Mouse (Mus musculus) testis, adult 2 months (tissue): ENCODE data around the gene Nfrkb. TPM values are rescaled to one million over a fixed set of nuclear protein-coding genes. Genes with fewer than 3 reads are reported as not detected.

Source experiments
- H3K27ac ChIP-seq: fragments of 200-500 bp; 2 replicates; pipeline ENCODE4 v1.5.1; 2012; ENCODE audit warnings: low read depth, low read length; ENCODE audit not compliant: control insufficient read depth, insufficient read depth
- H3K27me3 ChIP-seq: fragments of 200-500 bp; 2 replicates; pipeline ENCODE4 v1.6.1; 2012; ENCODE audit warnings: mild to moderate bottlenecking, low read length, moderate library complexity; ENCODE audit not compliant: control insufficient read depth, insufficient read depth
- H3K36me3 ChIP-seq: fragments of 200-500 bp; 2 replicates; pipeline ENCODE4 v1.6.1; 2012; ENCODE audit warnings: mild to moderate bottlenecking, low read length; ENCODE audit not compliant: control insufficient read depth, insufficient read depth
- H3K4me1 ChIP-seq: fragments of 200-500 bp; 2 replicates; pipeline ENCODE4 v1.6.1; 2012; ENCODE audit warnings: low read length; ENCODE audit not compliant: control insufficient read depth, insufficient read depth
- H3K4me3 ChIP-seq: fragments of 200-500 bp; 2 replicates; pipeline ENCODE4 v1.5.1; 2012; ENCODE audit warnings: low read depth, mild to moderate bottlenecking, low read length, moderate library complexity, mixed read lengths; ENCODE audit not compliant: control insufficient read depth
- CTCF ChIP-seq: fragments of 200-500 bp; IDR thresholded peaks from 2 replicates; pipeline ENCODE4 v1.5.1; 2012; ENCODE audit warnings: low read depth, mild to moderate bottlenecking, inconsistent platforms, low read length, moderate library complexity; ENCODE audit not compliant: control insufficient read depth, insufficient read depth, insufficient replicate concordance
- POLR2A ChIP-seq: fragments of 200-500 bp; IDR thresholded peaks from 2 replicates; pipeline ENCODE4 v1.6.1; 2012; ENCODE audit warnings: low read depth, mild to moderate bottlenecking, inconsistent platforms, low read length, moderate library complexity; ENCODE audit not compliant: control insufficient read depth
- polyA plus RNA-seq: library from polyadenylated mRNA; depleted of rRNA; stranded (reverse); fragments of >200 nt; gene quantifications from 2 replicates; pipeline ENCODE4 v1.2.3, GENCODE M21; 2012; rRNA removed

Nfrkb gene
- 16.7 and 18.2 TPM in 2 replicates for polyA plus RNA-seq

DNA sequence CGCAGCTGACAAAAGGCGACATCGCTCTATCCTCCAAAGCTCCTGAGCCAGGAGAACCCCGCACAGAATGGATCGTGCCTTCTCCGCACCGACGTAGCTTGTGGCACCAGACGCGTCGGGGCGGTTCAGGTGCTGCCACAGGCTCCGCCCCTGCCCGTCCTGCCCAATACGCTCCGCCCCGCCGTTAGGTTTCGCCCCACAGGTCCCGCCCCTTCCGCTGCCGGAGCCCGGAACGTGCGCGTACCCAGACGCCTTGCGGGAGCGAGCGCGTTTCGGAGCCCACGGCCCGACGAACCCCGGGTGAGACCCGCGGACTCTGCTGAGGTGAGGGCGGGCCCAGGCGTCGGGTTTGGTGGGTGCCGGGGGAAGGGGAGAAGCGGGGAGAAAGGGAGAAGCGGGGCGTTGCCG lies at the start of gene Nfrkb:
TSS of gene Nfrkb (plus strand) at position 246 of the 408 bp plus-strand sequence.
- peak within 1 kb of the TSS; percentile 79 for H3K27ac ChIP-seq
- H3K36me3 ChIP-seq, result no peaks in the 10 kb centered on the region; the same call in 1 of the 2 replicates

DNA sequence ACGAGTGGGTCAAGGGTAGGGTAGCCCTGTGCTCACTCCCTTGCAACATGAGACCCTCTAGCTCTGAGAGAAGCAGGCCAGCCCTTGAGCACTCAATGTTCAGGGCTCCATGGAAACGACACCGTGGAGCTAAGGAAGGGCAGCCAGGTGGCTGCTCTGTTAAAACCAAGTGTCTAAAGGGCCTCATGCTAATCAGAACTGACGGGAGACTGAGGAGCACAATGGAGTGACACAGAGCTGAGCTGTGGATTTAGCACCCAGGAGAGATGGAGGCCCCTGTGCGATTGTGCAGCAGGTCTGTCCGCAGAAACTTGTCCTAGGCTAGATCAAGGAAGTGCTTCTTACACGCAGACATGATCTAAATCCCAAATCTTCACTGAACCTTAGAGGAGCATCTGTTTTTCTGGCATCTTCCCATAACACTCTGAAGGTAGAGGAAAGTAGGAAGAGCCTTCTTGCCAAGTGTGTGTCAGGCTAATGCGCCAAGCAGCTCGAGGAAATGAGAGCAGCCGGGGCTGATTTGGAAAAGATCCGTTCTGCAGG lies 41.6 kb upstream of the Nfrkb start:
- Histone ChIP-seq H3K4me3 (no peak overlapping the region), H3K4me1 (no peaks in the 10 kb centered on the region), H3K27ac (no peak overlapping the region), H3K36me3 (no peaks in the 10 kb centered on the region), H3K27me3 (no peaks in the 10 kb centered on the region)
- TF ChIP-seq CTCF (no peak), POLR2A (no peak)

More for the DNA sequence above, at the start of gene Nfrkb:
- Histone ChIP-seq H3K27me3 (no peaks in the 10 kb centered on the region), H3K4me1 (peaks cover 7% of the 10 kb centered on the region), H3K4me3 (peak within 1 kb of the TSS; percentile 94)
- TF ChIP-seq POLR2A, result peak; percentile 99
- TF ChIP-seq CTCF, result no peak

DNA sequence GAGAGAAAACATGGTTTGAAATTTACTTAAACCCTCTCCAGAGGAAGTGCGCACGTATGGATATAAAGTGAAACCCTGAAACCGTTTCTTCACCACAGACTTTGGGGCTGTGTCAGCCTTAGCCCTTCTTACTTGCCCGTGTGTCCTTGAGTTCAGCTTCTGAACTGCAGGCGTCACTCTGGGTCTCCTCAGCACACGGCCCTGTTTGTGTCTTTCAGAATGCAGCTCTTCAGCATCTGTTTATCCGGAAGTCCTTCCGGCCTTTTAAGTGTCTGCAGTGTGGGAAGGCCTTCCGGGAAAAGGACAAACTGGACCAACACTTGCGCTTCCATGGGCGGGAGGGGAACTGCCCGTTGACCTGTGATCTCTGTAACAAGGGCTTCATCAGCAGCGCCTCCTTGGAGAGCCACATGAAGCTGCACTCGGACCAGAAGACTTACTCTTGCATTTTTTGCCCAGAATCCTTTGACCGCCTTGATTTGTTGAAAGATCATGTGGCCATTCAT lies 39.4 kb upstream of the Nfrkb start:
- H3K4me3 ChIP-seq, result no peak overlapping the region
- H3K27ac ChIP-seq, result no peak overlapping the region
- TF ChIP-seq CTCF (no peak), POLR2A (no peak)
- H3K27me3 ChIP-seq, result no peaks in the 10 kb centered on the region
- no peaks in the 10 kb centered on the region for H3K4me1 ChIP-seq
- H3K36me3 ChIP-seq, result no peaks in the 10 kb centered on the region

DNA sequence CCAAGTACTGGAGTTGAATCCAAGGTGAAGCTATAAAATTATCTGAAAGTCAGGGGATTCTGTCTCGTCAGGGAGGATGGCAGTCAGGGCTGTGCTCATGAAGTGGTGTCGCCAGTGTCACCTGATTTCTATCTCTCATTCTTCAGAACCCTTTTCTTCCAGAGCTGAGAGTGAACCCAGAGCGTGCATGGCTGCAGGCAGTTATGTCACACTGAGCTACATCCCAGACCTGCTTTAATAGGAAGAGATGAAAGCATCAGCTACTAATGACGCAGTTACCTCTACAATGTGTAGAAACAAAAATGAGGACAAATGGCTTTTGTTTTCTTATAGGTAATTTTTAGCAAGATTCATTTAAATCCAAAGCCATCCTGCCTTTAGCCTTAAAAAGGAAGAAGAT lies 37.5 kb upstream of the Nfrkb start:
- Histone ChIP-seq H3K36me3 (no peaks in the 10 kb centered on the region), H3K27me3 (no peaks in the 10 kb centered on the region), H3K27ac (no peak overlapping the region), H3K4me1 (no peaks in the 10 kb centered on the region), H3K4me3 (no peak overlapping the region)
- TF ChIP-seq CTCF (no peak), POLR2A (no peak)

DNA sequence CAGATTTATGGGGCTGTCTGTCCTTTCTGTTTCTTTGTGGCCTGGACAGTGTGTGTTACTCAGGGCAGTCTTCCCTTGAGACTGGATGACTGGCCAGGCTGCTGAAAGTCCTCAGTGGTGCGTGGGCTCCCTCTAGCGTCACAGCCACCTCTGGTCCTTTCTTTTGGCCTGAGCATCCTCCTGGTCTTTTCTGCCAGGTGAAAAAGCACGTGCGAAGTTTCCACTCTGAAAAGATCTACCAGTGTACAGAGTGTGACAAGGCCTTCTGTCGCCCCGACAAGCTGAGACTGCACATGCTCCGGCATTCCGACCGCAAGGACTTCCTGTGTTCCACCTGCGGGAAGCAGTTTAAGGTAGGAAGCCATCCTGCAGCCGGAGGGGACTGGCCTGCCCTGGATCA lies 37.1 kb upstream of the Nfrkb start:
- no peak overlapping the region for H3K4me3 ChIP-seq
- H3K4me1 ChIP-seq, result no peaks in the 10 kb centered on the region
- no peaks in the 10 kb centered on the region for H3K36me3 ChIP-seq
- TF ChIP-seq POLR2A (no peak), CTCF (peak; percentile 76; the same call in 1 of the 2 replicates)
- H3K27me3 ChIP-seq, result no peaks in the 10 kb centered on the region
- H3K27ac ChIP-seq, result no peak overlapping the region

DNA sequence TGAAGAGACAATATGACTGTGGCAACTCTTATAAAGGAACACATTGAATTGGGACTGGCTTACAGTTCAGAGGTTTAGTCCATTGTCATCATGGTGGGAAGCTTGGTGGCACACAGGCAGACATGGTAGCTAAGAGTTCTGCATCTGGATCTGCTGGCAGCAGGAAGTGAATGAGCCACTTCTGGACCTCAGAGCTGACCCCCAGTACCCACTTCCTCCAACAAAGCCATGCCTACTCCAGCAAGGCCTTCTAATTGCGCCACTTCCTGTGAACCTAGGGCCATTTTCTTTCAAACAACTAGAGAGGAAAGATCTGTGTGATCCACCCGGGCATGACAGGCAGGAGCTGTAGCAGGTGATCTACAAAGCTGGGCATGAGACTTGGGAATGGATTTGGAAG lies 33.3 kb upstream of the Nfrkb start:
- no peaks in the 10 kb centered on the region for H3K36me3 ChIP-seq
- no peak overlapping the region for H3K4me3 ChIP-seq
- no peaks in the 10 kb centered on the region for H3K4me1 ChIP-seq
- H3K27me3 ChIP-seq, result no peaks in the 10 kb centered on the region
- H3K27ac ChIP-seq, result no peak overlapping the region
- TF ChIP-seq CTCF (no peak), POLR2A (no peak)

DNA sequence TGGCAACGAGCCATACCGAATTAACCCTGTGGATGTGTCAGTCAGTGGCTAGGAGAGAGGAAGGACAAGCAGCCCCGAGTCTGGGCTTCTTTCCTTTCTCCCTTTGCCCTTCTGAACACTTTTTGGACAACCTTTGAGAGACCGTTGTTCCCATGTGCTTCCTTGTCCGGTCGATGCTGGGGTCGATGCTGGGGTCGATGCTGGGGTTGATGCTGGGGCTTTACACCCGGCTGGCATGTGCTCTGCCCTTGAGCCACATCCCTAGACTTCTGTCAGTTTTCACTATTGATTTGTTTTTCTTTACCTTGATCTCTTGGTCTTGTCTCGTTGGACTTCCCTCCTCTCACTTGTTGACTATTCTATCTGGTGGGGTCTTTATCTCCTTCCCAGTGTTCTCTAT lies 32.5 kb upstream of the Nfrkb start:
- no peak overlapping the region for H3K4me3 ChIP-seq
- TF ChIP-seq POLR2A (no peak), CTCF (no peak)
- H3K4me1 ChIP-seq, result no peaks in the 10 kb centered on the region
- no peaks in the 10 kb centered on the region for H3K36me3 ChIP-seq
- no peaks in the 10 kb centered on the region for H3K27me3 ChIP-seq
- no peak overlapping the region for H3K27ac ChIP-seq
